Mouse (Mus musculus) A20 (cell line): ENCODE measurements around the gene Cd6.

Experiments
- DNase-seq: peaks from one replicate; pipeline ENCODE4 v3.0.0-alpha.2; 2011; ENCODE audit warnings: low read depth, low spot score

Gene Cd6

DNA sequence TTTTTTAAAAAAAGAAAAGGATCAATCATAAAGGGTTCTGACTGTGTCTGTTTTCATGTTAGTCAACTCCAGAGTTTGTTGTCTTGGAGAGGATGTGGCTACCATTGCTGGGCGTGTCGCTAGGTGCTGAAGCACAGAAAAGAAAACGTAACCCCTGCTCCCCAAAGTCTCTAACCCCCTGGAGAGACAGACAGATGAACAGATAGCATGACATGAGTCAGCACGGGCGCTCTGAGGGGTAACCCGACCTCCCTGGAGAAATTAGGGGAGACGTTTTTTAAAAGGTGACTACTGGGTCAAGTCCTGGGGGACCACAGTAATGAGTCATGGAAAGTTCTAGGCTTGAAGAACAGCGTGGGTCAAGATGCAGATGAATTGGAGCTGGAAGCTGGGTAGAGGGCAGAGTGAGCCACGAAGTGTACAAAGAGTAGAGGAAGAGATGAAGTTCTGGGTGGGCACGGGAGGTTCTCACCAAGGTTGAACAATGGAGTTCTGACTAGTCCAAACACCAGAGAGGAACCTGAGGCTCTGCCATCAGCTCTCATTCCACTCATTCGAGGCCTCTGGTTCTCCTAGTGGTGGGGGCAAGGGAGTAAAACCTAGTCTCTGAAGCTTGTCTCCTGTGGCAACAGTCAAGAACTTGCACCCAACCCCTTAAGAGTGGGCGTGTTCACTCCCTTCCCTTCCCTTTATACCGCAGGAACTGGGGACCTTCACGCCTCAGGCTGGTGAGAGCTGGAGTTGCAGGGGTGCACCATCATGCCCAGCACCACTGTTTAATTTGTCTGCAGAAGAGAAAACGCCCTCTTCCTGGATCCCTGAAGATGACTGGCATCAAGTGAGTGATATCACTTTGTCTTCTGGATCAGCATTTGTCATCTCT lies 9.4 kb upstream of the Cd6 start, which contains the start of gene Slc15a3:
Gene Slc15a3, plus strand, starts transcription at position 718 of the 883 bp plus-strand sequence.
- no peak for DNase-seq

DNA sequence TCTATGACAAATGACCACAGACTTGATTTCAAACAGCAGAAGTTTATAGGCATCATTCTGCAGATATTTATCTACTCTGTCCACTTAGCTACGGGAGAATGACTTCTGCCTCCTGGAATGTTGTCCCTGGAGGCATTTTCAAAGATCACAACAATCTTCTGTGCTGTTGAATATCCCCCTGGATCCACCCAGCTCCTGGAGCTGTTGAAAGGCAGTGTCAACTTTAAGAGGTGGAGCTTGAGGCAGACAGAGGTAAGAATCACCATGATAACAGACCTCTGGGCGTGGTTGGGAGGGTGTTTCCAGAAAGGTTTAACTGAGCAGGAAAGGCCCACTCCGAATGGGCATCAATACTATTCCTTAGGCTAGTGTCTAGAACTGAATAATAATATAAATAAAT lies 5.8 kb upstream of the Cd6 start:
- no peak for DNase-seq

DNA sequence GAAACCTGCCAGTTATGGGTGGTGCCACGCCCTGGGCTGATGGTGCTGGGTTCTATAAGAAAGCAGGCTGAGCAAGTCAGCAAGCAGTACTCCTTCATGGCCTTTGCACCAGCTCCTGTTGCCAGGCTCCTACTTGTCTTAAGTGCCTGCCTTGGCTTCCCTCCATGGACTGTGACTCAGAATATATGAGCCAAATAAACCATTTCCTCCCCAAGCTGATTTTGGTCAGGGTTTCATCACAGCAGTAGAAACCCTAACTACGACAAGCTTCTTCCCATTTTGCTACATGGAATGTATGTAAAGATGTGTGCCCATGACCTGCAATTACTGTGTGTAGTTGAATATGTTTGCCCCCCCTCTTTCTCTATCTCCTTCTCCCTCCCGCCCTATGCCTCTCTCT lies 3.8 kb upstream of the Cd6 start:
- no peak for DNase-seq

DNA sequence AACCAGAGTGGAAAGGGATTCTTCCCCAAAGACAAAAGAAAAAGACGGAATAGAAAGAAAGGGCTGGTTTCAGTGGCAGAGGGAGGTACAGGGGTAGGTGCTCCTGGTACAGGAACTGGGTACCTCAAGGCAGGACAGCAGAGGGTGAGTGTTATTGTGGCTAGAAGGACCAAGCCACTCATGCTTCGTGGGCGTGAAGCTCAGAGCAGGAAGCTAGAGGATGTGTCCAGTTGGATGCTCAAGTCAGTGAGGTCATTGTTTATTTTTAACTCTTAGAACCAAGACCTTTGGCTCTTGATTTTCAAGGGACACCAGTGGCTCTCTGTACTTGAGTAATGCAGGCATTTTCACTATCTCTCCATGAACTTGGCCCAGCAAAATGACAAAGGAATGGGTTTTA lies 2.2 kb upstream of the Cd6 start:
- DNase-seq = no peak

DNA sequence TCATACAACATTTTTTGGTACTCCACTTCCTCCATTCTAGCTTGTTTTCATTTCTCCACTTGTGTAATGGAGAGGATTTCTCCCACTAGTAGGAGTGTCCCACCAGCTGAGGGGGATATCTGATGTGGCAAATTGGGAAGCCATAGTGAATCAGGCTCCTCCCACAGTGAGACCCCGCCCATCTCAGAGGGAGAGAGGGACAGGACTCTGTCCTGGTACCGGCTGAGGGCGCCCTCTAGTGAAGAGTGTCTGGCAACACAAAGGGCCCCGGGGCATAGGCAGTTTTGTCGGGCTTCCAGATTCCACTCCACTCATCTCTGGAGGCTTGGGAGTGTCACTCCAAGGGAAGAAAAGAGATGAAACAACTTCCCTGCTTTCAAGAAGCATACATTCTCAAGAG lies 1.6 kb upstream of the Cd6 start:
- DNase-seq = peak; percentile 75

DNA sequence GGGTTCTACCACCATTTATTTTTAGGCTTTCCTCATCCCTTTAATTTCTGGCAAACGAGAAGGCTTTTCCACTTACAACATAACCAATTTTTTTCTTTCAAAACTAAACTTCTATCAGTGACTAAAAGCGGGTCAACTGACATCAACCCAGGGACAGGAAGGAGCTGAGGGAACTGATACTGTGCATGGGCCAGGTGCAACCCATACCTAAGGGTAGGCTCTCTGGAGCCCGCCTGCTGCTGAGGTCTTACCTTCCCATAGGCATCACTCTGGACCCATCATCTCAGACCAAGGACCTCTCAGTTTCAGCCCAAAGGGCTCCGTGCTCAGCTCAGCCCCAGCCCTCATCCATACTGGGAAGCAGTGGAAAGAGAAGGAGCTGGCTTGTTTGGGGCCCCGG lies 1.5 kb downstream of the Cd6 start:
- DNase-seq = peak; percentile 53

DNA sequence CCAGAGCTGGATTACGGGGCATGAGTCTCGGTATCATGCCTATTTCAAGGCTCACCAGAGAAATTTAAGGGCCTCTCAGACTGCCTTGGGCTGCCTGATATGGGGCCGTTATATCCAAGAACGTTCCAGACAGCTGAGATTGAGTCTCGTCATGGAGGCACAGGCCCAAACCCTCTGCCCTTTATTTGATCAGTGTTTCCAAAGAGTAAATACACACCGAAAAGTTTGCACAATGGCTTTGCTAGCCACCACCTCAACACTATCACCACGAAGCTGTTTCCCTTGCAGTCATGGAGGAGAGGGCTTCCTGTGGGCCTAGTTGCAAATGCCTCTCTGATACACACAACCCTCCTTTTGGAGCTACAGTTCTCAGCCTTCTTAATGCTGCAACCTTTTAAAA lies 5.8 kb downstream of the Cd6 start:
- DNase-seq = no peak

DNA sequence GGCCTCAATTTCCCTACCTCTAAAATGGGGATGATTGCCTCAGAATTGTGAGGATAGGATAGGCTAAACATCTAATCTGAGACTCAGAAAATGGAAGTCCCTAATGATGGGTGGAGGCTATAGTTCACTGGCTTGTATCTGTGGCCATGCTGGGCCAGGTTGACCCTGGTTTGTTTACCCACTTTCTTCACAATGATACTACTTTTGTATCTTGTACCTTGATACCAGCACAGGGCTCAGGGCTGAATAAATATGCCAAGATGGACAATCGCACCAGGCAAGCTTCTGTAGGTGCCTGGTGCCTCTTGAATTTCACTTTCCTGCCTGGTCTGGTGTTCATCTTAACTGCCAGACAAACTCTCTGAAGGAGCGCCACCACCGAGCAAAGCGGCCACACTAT lies 7.3 kb downstream of the Cd6 start:
- DNase-seq = no peak

DNA sequence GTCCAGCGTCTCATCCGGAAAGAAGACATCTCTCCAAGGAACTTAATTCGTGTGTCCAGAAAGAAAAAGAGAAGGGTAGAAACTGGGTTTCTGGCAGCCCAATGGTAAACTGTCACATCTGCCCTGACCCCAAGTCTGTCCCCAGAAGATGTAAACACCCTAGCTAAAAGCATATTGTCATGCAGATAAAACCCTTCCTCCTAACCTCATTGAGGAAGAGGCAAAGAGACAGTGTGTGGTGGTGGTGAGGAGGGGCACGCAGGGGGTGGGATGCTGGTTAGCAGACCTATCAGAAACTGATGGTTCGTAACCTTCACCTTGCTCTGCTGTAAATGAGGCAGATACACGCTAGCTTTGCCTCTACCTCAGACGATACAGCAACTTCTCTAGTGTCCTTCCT lies 8.5 kb downstream of the Cd6 start:
- DNase-seq = no peak

DNA sequence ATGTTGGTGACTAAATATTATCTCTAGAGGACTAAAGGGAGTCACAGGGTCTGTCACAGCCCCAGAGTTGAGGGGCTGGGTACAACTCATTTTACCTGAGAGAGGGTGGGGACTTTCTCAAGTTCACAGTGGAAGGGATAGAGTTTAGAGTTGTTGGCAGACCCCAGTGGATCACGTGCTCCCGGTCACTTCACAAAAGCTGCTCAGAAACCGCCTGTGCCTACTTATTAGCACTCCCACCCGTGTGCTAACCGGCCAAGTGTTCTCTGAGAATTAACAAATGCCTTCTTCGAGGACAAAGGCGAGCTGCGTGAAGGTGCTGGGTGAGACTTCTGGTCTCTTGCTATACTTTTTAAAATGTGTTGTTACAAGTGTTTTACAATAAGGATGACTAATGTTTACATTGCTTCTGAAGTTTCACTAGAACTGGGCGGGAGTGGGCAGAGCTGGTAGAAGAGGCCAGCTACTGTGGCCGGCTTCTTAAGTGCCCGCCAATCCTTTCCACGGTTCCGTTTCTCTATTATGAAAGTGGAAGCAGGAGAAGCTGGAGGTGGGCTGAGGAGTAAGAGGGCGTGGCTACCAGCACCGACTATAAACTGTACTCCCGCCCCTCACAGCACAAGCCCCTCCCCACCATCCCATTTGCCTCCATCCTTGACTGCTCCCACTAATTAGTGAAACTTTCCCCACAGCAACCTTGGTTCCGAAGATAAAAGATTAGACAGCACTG lies 11.5 kb downstream of the Cd6 start:
- no peak for DNase-seq

DNA sequence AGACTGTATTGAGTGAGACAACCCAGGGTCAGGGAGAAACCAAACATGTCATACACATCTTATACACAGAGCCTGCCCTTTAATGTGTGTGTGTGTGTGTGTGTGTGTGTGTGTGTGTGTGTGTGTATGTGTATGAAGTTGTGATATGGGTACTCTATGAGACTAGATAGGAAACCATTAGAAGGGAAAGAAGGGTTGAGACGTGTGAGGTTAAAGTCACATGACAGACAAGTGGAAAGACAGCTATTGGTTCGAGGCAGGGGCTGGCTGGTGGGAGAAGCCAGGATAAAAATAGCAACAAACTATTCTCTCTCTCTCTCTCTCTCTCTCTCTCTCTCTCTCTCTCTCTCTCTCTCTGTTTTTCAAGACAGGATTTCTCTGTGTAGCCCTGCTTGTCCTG lies 13.4 kb downstream of the Cd6 start:
- DNase-seq = no peak

DNA sequence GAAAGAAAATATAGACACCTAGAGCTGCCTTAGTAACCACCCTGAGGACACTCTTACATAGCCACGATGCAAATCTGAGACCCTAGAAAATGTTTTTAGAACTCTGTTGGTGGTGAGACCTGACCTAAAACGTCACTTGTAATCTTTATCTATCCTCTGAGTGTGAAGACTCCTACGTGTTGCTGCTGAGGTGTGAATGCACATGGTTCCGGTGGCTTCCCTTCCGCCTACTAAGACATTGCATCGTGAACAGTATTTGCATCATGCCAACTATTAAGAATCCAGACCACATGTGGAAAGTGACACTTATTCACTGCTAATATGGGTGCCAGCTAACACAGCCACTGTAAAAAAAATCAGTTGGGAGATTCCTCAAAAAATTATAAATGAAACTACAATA lies 14.0 kb downstream of the Cd6 start:
- DNase-seq = no peak

DNA sequence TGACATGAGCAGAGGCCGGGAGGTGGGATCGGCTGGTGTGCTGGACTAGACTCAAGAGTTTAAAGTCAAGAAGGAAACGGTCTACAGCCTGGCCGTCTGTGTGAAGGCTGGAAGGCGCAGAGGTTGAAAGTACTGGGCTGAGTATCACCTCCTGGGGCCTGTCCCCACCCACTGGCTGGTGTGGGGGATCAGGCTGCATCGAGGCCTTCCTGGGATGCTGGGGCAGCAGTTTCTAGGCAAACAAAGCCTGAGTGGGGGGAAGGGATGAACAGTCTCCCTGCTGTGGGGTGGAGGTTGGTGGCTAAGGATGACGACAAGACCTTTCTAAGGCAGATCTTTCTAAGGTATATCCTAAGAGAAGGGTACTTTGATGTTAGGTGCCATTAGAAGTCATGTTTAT lies 16.0 kb downstream of the Cd6 start:
- DNase-seq = no peak

DNA sequence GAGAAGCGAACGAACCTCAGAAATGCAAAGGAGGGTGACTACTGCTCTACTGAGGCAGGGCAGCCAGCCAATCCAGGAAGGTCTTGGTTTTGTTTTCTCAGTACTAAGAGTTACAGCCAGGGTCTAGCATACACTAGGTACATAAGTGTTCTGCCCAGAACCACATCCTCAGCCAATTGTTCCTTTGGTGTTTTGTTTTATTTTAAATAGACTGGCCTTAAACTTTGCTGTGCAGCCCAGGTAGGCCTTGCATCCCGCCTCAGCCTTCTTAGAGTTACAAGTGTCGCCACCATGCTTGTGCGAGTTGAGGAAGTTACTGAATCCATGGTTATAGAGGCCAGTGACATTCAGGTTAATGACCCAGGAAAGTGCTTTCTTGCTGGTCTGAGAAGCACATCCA lies 16.8 kb downstream of the Cd6 start:
- DNase-seq = no peak

DNA sequence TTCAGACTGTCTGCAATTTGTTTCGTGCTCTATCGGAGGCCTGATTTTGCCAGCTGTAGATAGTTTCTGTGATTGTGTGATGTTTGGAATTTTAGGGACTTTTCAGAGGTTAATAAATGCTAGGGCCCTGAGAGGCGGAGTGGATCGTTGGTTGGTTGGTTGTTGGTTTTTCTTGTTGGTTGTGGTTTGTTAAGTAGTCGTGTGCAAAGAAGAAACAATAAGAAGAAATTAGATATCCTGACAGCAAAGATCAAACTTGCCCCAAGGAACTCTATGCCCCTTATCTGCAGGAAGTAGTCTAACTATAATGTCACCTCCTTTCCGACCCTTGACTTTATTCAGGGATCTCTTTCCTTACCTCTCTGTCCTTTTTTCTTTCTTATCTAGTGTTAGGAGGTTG lies 18.4 kb downstream of the Cd6 start:
- no peak for DNase-seq

DNA sequence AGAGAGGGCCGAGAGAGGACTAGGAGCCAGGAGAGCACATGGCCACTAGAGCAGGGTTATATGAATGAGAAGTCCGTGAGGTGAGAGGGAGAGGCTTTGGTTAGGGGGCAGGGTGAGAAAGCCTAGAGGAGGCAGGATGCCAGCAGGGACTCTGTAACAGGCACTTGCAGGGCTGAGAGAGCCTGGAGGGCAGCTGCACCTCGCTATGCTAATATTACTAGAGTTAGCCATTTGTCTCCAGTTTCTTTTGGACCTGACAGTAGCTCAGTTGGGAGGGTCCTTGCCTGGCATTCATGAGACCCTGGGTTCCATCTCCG lies 19.7 kb downstream of the Cd6 start:
- no peak for DNase-seq

DNA sequence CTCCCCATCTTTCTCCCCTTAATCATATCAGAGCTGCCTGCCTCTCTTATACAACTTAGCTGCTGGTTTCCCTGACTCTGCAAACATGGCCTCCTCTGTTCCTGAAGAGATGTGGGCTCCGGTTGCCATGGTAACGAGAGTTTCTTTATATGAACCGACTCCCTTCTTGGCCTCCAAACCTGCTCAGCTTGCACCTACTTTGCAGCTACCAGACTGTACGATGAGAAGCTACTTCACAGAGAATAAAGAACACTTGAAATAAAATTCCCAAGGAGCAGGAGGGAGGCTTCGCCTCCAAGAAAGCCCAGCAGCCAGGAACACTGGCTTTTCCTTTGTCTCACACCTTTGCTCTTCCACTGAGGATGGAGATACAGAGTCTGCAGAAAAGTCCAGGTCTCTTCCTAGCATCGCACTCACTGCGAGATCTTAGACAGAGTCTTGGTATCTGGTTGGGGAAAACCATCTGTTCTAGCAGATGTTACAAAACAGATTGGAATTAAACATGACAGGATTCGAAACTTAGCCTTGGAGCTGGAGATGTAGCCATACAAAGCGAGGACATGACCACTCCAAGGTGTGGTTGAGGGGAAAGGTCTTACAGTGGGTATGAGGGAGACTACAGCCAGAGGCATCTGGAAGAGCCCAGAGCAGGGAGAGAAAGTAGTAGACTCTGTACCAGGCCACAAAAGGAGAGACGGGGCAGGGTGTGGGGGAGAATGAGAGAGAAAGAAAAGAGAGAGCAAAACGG lies 20.3 kb downstream of the Cd6 start:
- no peak for DNase-seq

DNA sequence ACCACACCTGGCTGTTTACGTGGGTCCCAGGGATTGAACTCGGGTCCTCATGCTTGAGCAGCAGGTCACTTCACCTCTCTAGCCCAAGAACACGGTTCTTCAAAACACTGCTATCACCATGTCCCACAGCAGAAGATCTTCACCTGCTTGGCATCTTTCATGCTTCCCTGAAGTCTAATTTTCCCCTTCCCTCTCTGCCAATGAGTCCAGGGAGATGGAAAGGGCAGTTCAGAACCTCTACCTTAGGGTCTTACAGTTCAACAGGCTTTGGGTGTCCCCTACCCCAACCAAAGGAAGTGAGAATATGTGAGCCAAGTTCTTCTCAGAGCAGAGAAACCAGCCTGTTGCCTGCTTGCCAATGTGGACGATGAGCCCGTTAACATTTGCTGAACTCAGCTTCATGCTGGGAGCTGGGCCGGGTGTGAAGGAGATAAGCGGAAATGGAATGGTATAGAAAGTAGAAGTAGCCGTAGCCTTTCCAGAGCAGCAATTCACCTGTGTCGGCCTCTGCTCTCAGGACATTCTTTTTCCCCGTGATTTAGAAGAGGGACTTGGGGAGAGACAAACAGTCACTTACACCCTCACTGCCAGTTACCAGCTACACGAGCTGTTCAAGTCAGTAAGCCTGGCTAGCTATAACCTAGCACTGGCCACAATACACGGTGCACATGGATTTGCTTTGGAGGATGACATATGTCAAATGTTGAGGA lies 21.2 kb downstream of the Cd6 start:
- no peak for DNase-seq

DNA sequence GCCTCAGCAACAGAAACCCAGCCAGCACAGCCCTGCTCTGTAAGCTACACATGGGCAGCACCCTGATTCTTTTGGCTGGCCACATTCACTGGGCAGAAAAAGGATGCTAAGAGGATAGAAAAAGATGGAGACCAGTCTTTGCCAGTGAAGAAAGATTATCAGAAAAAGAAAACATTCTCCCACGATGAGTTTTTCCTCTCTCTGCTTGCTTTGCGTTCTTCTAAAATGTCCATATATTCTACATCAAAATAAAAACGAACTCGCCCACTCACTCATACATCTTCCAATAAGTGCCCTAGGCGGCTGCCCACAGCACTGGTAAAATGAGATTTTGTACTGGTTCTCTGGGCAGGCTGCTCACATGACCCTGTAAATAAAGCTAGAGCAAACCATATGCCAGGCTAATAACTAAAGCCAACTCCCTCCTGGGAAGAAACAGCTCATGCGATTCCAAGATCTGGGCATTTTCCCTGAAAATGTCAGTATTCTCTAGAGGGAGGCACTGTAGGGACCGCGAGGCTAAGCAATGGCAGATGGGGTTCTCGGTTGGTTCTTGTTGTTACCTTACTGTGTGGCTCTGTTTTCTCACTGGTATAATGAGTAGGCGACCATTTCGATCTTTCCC lies 24.1 kb downstream of the Cd6 start:
- no peak for DNase-seq

DNA sequence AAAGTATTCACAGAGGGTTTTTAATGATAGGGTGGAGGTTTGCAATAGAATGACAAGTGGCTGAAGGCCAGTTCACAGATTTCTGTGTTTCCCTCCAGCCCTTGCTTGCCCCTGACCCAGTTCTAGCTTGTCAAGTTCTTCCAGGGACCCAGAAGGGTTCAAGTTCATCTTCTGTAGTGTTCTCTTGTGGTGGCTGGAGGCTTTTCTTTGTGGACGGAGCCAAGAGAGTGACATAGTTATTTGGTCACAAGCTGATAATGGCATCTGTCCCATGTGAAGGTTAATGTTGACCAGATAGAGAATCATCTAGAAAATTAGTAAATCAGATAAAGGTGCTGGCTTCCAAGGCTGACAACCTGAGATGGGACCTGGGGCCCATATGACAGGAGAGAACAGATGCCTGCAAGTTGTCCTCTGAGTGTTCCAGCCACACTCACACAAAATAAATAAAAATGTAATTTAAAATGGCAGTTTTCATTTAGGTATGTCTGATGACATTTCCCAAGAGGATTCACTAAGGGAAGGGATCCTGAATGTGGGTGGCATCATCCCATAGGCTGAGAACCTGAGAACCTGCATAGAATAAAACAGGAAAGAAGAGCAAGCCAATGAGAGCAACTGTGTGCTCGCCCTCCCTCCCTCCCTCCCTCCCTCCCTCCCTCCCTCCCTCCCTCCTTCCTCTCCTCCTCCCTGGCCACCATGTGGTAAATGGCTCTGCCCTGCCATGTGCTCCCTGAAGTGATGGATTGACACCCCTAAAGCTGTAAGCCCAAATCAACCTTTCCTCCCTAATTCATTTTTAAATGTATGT lies 24.8 kb downstream of the Cd6 start:
- no peak for DNase-seq

DNA sequence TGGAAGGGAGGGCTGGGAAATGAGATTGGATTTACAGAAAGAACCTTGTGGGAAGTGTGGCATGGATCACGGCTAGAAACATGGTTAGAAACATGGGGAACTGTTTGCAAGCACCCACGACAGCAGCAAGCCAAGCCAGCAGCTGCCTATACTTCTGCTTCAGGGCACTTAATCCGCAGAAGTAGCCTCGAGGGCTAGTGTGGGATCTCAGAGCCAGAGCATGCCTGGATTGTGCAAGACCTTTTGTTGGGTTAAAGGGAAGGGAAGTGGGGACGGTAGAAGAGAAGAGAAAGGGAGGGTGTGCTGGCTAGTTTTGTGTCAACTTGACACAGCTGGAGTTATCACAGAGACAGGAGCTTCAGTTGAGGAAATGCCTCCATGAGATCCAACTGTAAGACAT lies 26.1 kb downstream of the Cd6 start:
- DNase-seq = no peak
